Mouse (Mus musculus) brain, embryonic 14.5 days (tissue): ENCODE results near the gene Trat1.

Experiments
- CTCF ChIP-seq: fragments of 200-500 bp; IDR thresholded peaks from 2 replicates; pipeline ENCODE4 v1.5.1; 2012; ENCODE audit warnings: inconsistent platforms, mild to moderate bottlenecking, moderate library complexity, borderline replicate concordance; ENCODE audit not compliant: insufficient read depth, insufficient read length; ENCODE audit errors: extremely low read depth
- POLR2A ChIP-seq: fragments of 200-500 bp; IDR thresholded peaks from 2 replicates; pipeline ENCODE4 v1.6.1; 2012; ENCODE audit warnings: mild to moderate bottlenecking, inconsistent platforms, borderline replicate concordance; ENCODE audit not compliant: poor library complexity, insufficient read depth, insufficient read length, severe bottlenecking; ENCODE audit errors: extremely low read depth

GRCm38 (mm10) chr16:48739974-48740373 is 31.8 kb downstream of the Trat1 start:
- no peak for TF ChIP-seq POLR2A
- no peak for TF ChIP-seq CTCF
